Mouse (Mus musculus) gastrocnemius, adult 8-10 months (tissue): ENCODE data around the gene Ppih. TPM values are rescaled to one million over a fixed set of nuclear protein-coding genes. Genes with fewer than 3 reads are reported as not detected.
"Not testable (repeated sequence)": the region's sequence is repeated elsewhere in the genome, so short reads cannot be mapped to it uniquely, and the experiment has no call there.

Source experiments
- DNase-seq, 2 experiments: peaks; one replicate each; pipeline ENCODE4 v3.0.0; 2022; ENCODE audit warnings: low spot score in 2 of 2
- total RNA-seq, 4 experiments: library from RNA; stranded (reverse); gene quantifications; 2 replicates each; pipeline ENCODE4 v1.2.4; 2022

Ppih gene
- total RNA-seq, 4 experiments from 2014 or later = 6.3 to 10.0 (median 7.4) TPM

DNA sequence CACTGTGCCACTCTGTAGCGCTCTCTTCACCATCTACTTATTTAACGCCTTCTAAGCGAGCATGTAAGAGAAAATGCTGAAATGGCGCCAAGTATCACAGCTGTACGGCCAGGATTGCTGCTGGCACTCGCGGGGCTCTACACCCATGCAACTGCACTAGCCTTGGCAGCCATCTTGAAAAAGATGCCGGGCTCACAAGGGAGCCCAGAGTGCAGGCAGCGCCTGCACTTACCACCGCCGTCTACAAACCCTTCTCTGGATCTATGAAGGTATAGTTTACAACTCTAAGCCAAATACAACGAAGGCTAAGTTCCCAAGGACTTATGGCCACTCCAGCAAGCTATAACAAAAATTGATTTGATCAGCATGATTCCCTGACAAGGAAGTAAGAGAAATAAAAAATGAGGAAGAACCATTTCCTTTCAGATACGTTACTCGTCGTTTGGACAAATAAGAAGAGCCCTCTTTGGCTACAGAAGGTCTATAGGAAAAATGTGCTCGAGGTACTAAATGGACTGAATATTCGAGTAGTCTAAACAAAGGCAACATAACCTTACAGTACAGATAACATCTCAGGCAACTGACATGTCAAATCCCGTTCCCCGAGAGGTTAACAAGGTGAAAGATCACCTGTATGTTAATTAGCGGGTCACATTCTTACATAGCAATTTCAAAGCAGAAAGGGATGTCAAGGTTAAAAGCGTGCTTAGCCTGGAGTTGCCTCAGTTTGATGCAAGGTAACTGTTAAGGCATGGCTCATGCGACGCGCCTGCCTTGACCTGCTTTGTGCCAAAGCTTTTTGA lies 27.4 kb downstream of the Ppih start:
- DNase-seq = peak; percentile 15 to 27

DNA sequence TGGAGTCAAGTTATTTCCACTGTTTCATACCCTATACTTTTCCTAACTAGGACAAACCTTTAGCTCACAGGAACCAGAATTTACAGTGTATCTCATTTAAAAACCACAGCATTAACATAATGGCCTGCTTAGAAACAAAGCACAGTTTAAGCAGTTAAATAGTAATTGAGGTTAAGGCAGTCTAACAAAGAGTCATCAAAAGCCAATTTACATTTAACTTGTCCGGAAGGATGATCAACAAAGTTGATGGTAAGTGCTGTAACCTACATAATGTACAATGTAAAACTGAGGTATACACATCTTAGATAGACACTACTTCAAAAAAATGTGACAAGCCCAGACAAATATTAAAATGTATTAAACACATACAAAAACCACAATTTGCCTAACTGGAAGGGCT lies 28.4 kb downstream of the Ppih start:
- DNase-seq = no peak

DNA sequence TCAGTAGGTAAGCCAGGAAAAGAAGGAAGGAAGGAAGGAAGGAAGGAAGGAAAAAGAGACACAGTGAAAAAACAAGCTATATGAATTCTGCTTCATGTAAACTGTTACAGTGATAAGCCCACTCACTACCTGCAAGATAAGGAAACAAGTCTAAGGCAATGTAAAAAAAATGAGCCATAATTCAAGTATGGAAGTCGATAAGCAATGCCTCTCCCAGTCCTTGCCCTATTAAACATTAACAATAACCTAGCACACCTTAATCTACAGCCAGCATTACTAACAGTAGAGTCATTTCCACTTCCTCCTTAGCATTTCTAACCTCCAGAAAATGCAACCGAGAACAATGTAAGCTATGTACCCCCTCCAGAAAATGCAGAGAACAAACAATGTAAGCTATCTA lies 35.0 kb downstream of the Ppih start:
- DNase-seq = no peak

DNA sequence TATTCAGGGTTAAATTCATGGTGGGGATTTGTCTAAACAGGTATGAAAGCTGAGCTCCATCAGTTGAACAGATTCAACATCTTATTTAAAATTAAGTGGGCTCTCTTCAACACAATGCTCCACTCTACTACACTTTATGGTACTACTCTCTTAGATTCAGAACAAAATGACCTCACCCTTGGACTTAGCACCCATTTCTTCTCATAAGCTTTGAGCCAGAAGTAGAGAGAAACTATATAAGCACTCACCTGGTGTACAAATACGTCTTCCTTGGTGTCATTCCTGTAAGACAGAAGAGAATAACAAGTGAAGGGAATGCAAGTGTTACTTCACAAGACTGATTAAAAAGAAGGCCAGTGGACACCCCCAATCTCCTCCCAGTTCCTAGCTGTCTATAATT lies 35.5 kb downstream of the Ppih start:
- DNase-seq = no peak

DNA sequence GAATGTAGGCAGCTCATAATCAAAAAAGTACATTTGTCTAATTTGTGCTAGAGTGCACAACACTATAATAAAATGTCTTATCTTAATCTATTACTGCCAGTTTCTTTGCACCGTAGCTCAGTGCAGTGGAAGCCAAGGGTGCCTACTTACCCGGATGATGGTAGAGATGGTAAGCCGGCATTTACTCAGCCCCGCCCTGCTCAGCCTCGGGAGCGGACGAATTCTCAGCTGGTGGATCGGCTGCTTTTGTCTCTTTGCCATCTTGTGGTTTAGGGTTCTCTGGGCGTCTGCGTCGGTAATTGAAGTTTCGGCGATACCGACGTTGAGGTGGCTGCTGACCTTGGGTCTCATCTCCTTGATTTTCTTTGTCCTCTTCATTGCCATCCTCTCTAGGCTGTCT lies 41.6 kb downstream of the Ppih start:
- DNase-seq = not testable (repeated sequence)

DNA sequence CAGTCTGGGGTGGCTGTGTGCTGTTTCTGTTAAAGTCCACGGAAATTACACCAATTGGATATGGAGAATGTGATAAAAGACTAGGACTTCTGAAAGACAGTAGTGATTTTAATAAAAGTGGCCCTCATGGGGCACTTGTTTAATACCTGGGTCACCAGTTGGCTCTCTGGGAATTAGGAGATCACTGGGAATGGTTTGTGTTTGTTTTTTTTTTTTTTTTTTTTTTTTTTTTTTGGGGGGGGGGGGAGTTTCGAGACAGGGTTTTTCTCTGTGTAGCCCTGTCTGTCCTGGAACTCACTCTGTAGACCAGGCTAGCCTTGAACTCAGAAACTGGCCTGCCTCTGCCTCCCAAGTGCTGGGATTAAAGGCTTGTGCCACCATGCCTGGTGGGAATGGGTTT lies 44.6 kb downstream of the Ppih start:
- DNase-seq = no peak

DNA sequence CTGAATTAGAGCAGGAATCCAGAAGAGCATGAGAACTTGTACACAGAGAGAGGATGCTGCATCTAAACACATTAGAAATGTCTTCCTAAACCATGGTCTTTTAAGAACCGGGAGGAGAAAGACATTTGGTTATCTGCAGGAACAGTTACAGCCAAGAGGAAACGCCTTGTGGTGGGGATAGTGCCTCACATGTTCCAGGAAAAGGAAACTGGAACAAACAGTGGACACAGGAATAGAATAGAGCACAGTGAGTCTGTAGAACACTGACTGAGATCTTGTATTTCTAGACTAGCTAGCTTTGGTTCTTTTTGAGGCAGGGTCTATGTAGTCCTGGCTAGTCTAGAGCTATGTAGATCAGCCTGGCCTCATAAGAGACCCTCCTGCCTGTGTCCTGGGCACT lies 45.1 kb downstream of the Ppih start:
- no peak for DNase-seq

DNA sequence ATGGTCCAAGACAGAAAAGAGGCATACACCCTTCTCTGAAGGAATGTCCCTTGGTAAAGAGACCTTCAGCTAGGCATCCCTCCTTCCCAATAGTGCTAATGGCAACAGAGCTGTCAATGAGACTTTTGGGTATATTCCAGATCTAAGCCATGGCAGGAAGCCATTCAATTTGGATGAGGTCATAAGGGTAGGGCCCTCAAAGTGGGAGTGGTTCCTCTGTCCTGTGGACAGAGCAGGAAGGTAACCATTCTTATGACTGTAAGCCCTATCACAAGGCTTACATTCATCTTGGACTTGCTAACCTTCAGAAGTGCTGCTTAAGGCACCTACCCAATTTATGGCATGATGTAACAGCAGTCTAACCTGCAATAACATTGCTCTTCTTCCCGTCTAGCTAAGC lies 45.7 kb downstream of the Ppih start:
- no peak for DNase-seq

DNA sequence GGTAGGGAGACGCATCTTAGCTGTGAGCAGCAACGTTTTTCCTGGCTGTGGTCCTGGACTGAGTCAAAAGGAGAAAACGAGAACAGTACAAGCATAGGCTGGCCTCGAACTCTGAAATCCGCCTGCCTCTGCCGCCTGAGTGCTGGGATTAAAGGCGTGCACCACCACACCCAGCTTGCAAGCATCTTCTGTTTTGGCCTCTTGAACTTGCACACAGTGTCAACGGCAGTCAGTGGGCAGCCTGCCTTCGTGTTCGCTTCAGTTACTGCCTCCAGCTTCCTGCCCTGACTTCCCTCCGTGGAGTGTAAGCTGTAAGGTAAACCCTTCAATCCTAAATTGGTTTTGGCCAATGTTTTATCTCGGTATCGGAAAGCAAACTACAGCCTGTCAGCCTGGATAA lies 53.7 kb downstream of the Ppih start:
- DNase-seq = no peak

DNA sequence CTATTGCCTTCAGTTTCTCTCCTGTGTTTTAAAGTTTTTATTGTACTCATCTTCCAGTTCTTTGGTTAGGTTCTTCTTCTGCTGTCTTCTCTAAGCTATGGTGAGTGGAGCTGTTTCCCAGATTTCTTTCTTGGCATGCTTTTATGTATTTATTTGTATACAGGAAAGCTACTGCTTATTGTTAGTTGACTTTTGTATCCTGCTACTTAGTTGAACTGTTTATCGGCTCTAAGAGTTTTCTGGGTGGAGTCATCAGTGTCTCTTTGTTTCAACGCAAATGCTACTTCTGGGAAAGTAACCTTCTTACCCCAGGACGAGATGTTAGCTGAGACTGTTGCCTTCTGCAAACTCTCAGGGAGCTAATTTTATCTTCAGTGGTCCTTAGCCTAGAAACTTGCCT lies 56.9 kb downstream of the Ppih start:
- no peak for DNase-seq

DNA sequence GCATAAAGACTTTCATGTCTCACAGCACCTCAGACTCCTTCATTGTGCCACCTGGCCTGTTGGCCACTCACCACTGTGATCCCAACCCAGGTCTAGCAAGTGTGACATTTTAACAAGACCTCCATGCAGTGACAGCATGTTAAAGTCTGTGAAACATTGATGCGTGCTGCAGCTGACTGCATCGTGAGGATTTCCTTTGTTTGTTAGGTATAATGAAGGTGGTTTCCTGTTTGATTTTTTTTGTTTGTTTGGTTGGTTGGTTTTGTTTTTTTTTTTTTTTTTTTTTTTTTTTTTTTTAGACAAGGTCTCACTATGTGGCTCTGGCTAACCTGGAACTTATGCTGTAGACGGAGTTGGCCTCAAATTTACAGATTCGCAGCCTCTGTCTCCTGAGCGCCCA lies 57.9 kb downstream of the Ppih start:
- DNase-seq = no peak

DNA sequence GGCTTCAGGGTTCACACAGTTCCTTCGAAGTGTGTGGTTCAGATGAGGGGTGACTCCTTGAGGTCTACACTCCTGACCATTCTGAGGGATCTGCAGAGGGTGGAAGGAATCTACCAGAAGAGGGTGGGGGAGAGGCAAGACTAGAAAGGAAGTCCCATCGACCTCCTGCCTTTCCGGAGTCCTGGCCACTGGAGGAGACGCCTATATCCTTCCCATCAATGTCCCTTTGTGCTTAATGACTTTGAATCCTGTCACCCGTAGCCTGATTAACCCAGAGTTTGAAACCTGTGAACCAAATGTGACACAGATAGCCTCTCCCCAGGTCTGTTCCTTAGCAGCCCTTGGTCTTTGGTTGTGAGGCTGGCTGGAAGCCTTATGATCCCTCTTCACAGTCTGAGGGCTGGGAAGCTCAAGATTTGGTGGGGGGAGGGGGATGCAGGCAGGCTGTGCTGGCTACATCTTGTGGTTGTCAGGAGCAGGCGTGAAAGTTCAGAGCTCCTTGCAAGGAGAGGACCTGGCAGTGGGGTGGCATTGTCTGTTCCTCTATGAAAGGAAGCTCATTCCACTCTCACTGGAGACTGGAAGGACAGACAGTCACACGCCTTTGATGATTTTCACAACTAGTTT lies 59.1 kb downstream of the Ppih start:
- DNase-seq = no peak

DNA sequence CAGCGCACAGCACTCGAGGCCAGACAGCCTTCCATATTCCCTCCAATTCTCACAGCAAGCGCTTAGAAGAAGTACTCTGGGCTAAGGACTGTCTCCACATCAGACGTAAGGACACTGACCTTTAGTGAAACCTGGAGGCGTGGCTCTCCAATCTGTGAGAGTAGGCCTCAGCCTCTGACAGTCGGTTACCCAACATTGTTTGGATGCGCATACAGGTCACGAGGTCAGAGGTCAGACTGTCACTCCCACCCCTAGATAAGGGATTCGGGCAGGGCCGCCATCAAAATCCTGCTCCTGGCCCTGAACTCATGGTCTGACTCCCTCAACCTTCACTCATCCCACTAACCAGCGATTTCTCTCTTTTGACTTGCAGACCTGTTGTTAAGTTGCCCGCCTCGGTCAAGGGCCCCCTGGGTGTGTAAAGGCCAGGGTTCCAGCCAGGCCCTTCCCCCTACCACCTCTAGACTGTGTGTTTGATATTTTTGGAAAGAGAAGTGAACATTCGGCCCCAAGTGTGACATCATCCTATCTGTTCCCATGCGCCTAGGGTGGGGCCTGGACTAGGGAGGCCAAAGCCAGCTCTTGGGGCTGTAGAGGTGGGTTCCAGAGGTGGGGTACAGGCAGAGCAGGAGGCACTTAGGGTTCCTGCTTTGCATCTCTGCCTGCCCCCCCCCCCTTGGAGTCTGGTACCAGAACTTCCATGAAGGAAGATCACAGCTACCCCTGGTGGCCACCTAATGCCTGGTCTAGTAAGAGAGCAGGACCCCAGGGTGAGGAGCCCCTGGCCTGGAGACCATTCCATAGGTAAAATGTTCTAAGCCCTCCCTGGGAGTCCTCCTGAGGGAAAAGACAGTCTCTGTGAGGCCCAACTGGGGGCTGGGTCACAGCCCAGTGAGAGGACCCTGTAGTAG lies 60.7 kb downstream of the Ppih start:
- no peak for DNase-seq

DNA sequence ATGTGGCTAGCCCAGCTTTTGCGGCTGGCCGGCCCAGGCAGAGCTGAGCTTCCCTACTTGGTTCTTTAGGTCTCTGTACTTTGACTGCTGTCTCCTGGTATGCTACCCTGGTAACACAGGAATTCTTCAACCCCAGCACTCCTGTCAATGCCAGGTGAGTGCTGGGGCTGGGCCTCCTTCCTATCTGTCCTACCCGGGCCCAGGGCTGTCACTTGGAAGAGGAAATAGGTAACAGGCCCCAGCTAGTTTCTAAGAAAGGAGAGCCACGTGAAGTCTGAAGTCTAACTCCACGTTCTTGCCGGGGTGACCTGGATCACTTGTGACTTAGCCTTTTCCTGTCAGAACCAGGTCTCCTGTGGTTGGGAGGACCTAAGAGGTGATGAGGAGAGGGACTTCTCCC lies 63.3 kb downstream of the Ppih start:
- no peak for DNase-seq

DNA sequence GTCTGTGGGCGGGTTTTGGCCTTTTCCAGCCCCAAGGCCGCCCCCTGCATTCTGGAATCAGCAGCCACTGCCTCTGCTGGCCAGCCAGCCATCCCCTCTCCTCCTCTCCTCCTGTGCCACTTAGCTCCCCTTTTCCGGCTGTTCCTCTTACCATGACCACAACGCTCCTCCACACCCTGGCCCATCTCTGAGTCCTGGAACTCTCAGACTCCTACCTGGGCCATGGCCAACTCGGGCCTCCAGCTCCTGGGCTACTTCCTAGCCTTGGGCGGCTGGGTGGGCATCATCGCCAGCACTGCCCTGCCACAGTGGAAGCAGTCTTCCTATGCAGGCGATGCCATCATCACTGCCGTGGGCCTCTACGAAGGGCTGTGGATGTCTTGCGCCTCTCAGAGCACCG lies 65.0 kb downstream of the Ppih start, which contains the start of gene Cldn19:
Gene Cldn19 (plus strand): TSS at position 64 of the 400 bp plus-strand sequence.
- DNase-seq = no peak

DNA sequence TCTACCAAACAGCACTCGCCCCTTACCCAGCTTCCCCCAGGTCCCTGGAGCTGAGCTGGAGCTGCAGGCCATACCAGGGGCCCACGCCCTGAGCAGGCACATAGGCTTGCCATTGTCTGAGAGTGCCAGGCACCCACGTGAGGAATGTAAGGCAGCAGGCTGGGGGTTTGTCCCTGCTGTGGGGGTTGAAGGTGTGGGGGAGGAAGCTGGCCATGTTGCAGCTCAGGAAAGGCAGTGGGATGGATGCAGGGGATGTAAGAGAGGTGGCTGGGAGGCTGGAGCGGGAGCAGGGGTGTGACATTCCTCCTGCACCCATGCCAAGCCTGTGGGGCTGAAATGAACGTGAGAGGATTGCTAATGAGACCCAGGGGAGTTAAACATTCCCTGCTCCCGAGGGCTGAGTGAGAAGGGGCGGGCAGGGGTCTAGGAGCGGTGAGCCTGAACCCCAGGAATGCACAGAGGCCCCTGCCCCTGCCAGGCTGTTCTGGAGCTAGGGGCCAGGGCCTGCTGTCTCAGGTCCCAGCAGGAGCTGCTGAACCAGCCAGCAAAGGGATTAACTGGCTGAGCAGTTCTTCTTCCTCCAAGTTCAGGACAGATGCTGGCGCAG lies 66.2 kb downstream of the Ppih start:
- DNase-seq = no peak

DNA sequence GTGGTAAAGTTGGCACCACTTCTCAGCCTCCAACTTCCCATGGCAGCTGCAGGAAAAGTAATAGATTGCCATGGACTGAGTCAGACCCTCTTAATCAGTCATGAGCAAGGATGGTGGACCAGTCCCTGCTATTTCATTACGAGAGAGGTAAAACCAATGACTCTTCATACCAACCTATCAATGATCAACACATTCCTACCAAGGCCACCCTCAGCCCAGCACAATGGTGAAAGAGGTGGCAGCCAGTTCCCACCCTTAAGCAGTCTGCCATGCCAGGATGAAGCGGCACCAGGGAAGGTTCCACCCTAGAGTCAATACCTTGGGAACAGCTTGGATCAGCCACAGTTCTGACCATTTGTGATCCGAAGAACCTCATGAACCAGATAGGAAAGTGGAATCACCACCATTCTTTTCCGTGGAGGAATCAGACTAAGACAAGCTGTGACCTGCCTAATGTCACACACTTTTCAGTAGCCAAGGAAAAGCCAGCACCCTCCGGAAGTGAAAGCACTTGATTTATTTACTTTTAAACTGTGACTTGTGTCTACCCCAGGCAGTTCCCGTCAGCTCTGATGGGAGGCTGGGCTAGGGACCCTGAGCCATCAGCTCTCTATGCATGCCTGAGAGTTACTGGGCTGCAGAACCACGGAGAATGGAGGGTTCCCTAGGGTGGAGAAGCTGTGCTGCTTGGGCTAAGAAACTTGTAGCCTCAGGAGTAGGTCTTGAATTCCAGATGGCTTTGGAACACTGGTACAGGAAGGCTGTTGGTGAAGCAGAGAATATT lies 68.1 kb downstream of the Ppih start:
- no peak for DNase-seq
